Mouse (Mus musculus) forebrain, embryonic 11.5 days (tissue): Measurements from ENCODE around the gene R3hdm4. TPM values are rescaled to one million over a fixed set of nuclear protein-coding genes. Genes with fewer than 3 reads are reported as not detected.

Source experiments
- ATAC-seq: fragments of 200-750 bp; cut with Nextera tagmentation; replicated peaks from 2 replicates; pipeline ENCODE4 v1.8.0; 2017; ENCODE audit warnings: moderate TSS enrichment; ENCODE audit not compliant: low FRiP score
- DNase-seq: peaks from one replicate; pipeline ENCODE4 v3.0.0-alpha.2; 2017; ENCODE audit warnings: low spot score
- H3K27ac ChIP-seq: fragments of 300-500 bp; sonication (generic); 2 replicates; pipeline ENCODE4 v1.5.1; 2014; ENCODE audit warnings: low read depth, low read length
- H3K27me3 ChIP-seq: fragments of 300-500 bp; sonication (generic); 2 replicates; pipeline ENCODE4 v1.6.1; 2014; ENCODE audit warnings: mild to moderate bottlenecking, low read length, mixed read lengths; ENCODE audit not compliant: control insufficient read depth, insufficient read depth
- H3K36me3 ChIP-seq: fragments of 300-500 bp; sonication (generic); 2 replicates; pipeline ENCODE4 v1.6.1; 2014; ENCODE audit warnings: mild to moderate bottlenecking, low read length, moderate library complexity, mixed read lengths; ENCODE audit not compliant: control insufficient read depth, insufficient read depth
- H3K4me1 ChIP-seq: fragments of 300-500 bp; sonication (generic); replicated peaks from 2 replicates; pipeline ENCODE4 v1.6.1; 2014; ENCODE audit warnings: low read length, mixed read lengths; ENCODE audit not compliant: control insufficient read depth, insufficient read depth
- H3K4me2 ChIP-seq: fragments of 300-500 bp; sonication (generic); 2 replicates; pipeline ENCODE4 v1.6.1; 2014; ENCODE audit warnings: low read depth, mild to moderate bottlenecking, low read length, moderate library complexity, mixed read lengths; ENCODE audit not compliant: severe bottlenecking
- H3K4me3 ChIP-seq: fragments of 300-500 bp; sonication (generic); 2 replicates; pipeline ENCODE4 v1.5.1; 2014; ENCODE audit warnings: low read depth, low read length
- H3K9ac ChIP-seq: fragments of 300-500 bp; sonication (generic); 2 replicates; pipeline ENCODE4 v1.6.1; 2014; ENCODE audit warnings: low read length
- H3K9me3 ChIP-seq: fragments of 300-500 bp; sonication (generic); 2 replicates; pipeline ENCODE4 v1.6.1; 2016; ENCODE audit warnings: low read length, mixed read lengths; ENCODE audit not compliant: control insufficient read depth
- WGBS: fragments of 180-500 bp; shearing (Covaris S2); extraction: QIAGEN DNeasy Blood & Tissue Kit; methylation state at CpG from one replicate; pipeline ENCODE4 v1.1.7; 2014; 5-methylcytosine and 5-hydroxymethylcytosine counted together
- polyA plus RNA-seq: library from polyadenylated mRNA; unstranded; fragments of >200 nt; fragmentation: Nextera tagmentation; extraction: Ambion mirVana; gene quantifications from 2 replicates; pipeline ENCODE4 v1.2.1, GENCODE M21; 2014

The R3hdm4 gene
- polyA plus RNA-seq: 135 and 145 TPM in 2 replicates

- H3K27me3 ChIP-seq: peaks cover 65% of the 10 kb centered on the region
- no peak for ATAC-seq
- no peak within 1 kb of the TSS for H3K9ac ChIP-seq
- no peak for DNase-seq
- H3K36me3 ChIP-seq: no peaks in the 10 kb centered on the region
- peaks cover 14% of the 10 kb centered on the region; the same call in 1 of the 2 replicates for H3K4me1 ChIP-seq
- H3K4me3 ChIP-seq: peak within 1 kb of the TSS; percentile 17; the same call in 1 of the 2 replicates
- H3K4me2 ChIP-seq: peak within 1 kb of the TSS; percentile 21; the same call in 1 of the 2 replicates
- H3K27ac ChIP-seq: no peak within 1 kb of the TSS
- H3K9me3 ChIP-seq: no peaks in the 10 kb centered on the region
- 4% methylated on average over 41 of the region's 41 CpGs for WGBS
These were observed at the start of gene R3hdm4 for GRCm38 (mm10) chr10:79920958-79921535. Gene R3hdm4 (minus strand): TSS chr10:79921208.

DNA sequence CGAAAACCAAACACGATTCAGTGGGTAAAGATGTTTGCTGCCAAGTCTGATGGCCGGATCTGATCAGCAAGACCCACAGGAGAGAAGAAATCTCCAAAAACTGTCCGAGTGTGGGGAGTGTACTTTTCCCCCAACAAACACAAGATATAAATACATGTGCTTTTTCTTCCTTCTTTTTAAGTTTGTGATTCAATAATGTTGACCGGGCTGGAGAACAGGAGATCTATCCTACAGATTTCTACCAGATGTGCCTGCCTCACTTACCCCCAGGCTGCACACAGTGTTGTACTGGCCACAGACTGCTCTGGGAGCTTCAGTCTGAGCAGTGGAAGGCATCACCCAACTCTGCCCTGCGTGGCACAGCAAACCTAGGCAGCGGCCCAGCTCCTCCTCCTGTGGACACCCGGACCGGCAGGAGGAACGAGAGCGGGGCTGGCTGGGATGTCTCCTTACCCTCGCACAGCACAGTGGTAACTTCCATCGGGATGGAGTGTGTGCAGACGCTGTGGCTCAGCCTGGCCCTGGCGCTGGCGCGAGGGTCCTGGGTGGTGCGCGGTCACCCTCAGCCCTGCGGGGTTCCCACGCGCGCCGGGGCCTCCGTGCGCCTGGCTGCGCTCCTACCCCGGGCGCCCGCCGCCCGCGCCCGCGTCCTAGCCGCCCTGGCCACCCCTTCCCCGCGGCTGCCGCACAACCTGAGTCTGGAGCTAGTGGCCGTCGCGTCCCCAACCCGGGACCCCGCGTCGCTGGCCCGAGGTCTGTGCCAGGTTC lies 49.6 kb upstream of the R3hdm4 start, which contains the start of gene Grin3b:
Gene Grin3b, plus strand, starts transcription at position 301 of the 768 bp plus-strand sequence.
- no peak for DNase-seq
- H3K27ac ChIP-seq: no peak within 1 kb of the TSS

GRCm38 (mm10) chr10:79969124-79969568 lies 48.1 kb upstream of the R3hdm4 start:
- H3K9me3 ChIP-seq: no peaks in the 10 kb centered on the region
- H3K4me2 ChIP-seq: no peak overlapping the region
- WGBS: 12% methylated on average over 3 of the region's 3 CpGs
- DNase-seq (no peak), ATAC-seq (no peak)
- H3K4me3 ChIP-seq: no peak overlapping the region
- H3K27ac ChIP-seq: no peak overlapping the region
- H3K9ac ChIP-seq: no peak overlapping the region
- H3K4me1 ChIP-seq: peaks cover 8% of the 10 kb centered on the region
- peaks cover 20% of the 10 kb centered on the region for H3K27me3 ChIP-seq
- peaks cover 8% of the 10 kb centered on the region; the same call in 1 of the 2 replicates for H3K36me3 ChIP-seq

More for the DNA sequence above, 49.6 kb upstream of the R3hdm4 start, which contains the start of gene Grin3b:
- H3K4me2 ChIP-seq: peak within 1 kb of the TSS; percentile 53
- no peaks in the 10 kb centered on the region for H3K9me3 ChIP-seq
- peaks cover 20% of the 10 kb centered on the region for H3K27me3 ChIP-seq
- WGBS: 8% methylated on average over 47 of the region's 47 CpGs
- no peak; the same call in 1 of the 2 replicates for ATAC-seq
- peak within 1 kb of the TSS; percentile 29 for H3K4me3 ChIP-seq
- peak within 1 kb of the TSS; percentile 39; the same call in 1 of the 2 replicates for H3K9ac ChIP-seq
- peaks cover 3% of the 10 kb centered on the region; the same call in 1 of the 2 replicates for H3K36me3 ChIP-seq
- peaks cover 8% of the 10 kb centered on the region for H3K4me1 ChIP-seq

DNA sequence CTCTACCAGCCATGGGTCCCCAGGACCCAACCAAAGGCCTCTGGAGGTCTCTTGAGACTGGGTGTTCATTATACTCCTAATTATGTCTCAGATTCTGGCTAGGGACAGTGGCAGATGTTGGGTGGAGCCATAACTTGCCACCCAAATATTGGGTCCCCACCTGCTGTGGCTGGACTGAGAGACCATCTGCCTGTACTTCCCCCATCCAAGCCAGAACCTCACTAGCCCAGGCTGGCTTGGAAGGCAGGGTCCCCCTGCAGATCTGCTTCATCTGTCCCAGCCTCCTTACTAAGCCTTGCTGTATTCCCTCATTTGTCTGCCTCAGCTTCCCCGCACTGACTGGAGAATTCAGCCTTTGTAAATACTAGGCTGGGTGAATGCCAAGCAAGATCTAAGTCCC lies 47.2 kb upstream of the R3hdm4 start:
- Histone ChIP-seq H3K4me1 (peaks cover 8% of the 10 kb centered on the region), H3K9ac (no peak overlapping the region), H3K4me3 (no peak overlapping the region), H3K27ac (no peak overlapping the region), H3K27me3 (peaks cover 20% of the 10 kb centered on the region), H3K36me3 (peaks cover 8% of the 10 kb centered on the region; the same call in 1 of the 2 replicates), H3K9me3 (no peaks in the 10 kb centered on the region), H3K4me2 (no peak overlapping the region)
- ATAC-seq (no peak), DNase-seq (no peak)
- 84% methylated on average over 1 of the region's 1 CpGs for WGBS

- ATAC-seq: no peak
- WGBS: 94% methylated on average over 5 of the region's 5 CpGs
These were observed 45.9 kb upstream of the R3hdm4 start for GRCm38 (mm10) chr10:79966886-79967400.

DNA sequence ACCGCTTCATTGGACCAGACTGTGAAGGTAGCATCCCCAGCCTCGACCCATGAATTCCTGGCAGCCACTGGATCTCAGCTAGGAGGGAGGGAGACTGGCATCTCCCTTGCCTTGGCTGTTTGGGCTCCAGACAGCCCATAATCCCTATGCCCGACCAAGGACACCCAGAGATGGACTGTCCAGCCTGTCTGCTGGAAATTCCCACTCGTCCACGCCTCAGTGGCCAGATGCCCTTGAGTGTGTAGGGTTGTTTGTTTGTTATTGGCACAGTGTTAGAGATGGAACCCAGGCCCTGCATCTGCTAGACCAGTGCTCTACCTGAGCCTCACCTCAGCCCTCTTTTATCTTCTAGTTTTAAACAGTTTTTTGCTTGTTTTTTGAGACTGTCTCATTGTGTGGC lies 44.3 kb upstream of the R3hdm4 start:
- Histone ChIP-seq H3K27me3 (peaks cover under 1% of the 10 kb centered on the region; the same call in 1 of the 2 replicates), H3K4me2 (no peak overlapping the region), H3K4me1 (peaks cover 8% of the 10 kb centered on the region), H3K36me3 (peaks cover 10% of the 10 kb centered on the region; the same call in 1 of the 2 replicates), H3K9ac (no peak overlapping the region), H3K9me3 (no peaks in the 10 kb centered on the region), H3K4me3 (no peak overlapping the region), H3K27ac (no peak overlapping the region)
- ATAC-seq (no peak), DNase-seq (no peak)
- 89% methylated on average over 5 of the region's 5 CpGs for WGBS

More at GRCm38 (mm10) chr10:79966886-79967400, 45.9 kb upstream of the R3hdm4 start:
- Histone ChIP-seq H3K4me3 (no peak overlapping the region), H3K4me1 (peaks cover 8% of the 10 kb centered on the region), H3K9me3 (no peaks in the 10 kb centered on the region), H3K27me3 (peaks cover 16% of the 10 kb centered on the region), H3K36me3 (peaks cover 10% of the 10 kb centered on the region; the same call in 1 of the 2 replicates), H3K4me2 (no peak overlapping the region), H3K27ac (no peak overlapping the region), H3K9ac (no peak overlapping the region)
- DNase-seq: no peak

GRCm38 (mm10) chr10:79964727-79965126 lies 43.7 kb upstream of the R3hdm4 start:
- H3K36me3 ChIP-seq: peaks cover 10% of the 10 kb centered on the region; the same call in 1 of the 2 replicates
- H3K4me3 ChIP-seq: no peak overlapping the region
- H3K4me1 ChIP-seq: peaks cover 8% of the 10 kb centered on the region
- no peak overlapping the region for H3K9ac ChIP-seq
- H3K27ac ChIP-seq: no peak overlapping the region
- H3K27me3 ChIP-seq: no peaks in the 10 kb centered on the region; the same call in 1 of the 2 replicates
- no peaks in the 10 kb centered on the region for H3K9me3 ChIP-seq
- ATAC-seq (no peak), DNase-seq (no peak)
- no peak overlapping the region for H3K4me2 ChIP-seq
- WGBS: 89% methylated on average over 7 of the region's 7 CpGs

GRCm38 (mm10) chr10:79960671-79961294 lies 39.8 kb upstream of the R3hdm4 start:
- Histone ChIP-seq H3K27me3 (no peaks in the 10 kb centered on the region), H3K27ac (no peak overlapping the region), H3K36me3 (peaks cover 7% of the 10 kb centered on the region; the same call in 1 of the 2 replicates), H3K4me1 (peaks cover 8% of the 10 kb centered on the region), H3K4me2 (peak overlapping the region; percentile 80), H3K9me3 (no peaks in the 10 kb centered on the region), H3K4me3 (peak overlapping the region; percentile 95), H3K9ac (peak overlapping the region; percentile 82)
- ATAC-seq (no peak), DNase-seq (no peak)
- WGBS: 16% methylated on average over 10 of the region's 10 CpGs
